Mouse (Mus musculus): ENCODE measurements at regions not wholly inside any gene's neighbourhood (a gene's known extent, or its start where the extent isn't known, plus 50 kb on each side); places are given as distances from the start of the nearest gene placed in this dataset.
"Not testable (repeated sequence)": the region's sequence is repeated elsewhere in the genome, so short reads cannot be mapped to it uniquely, and the experiment has no call there.

DNA sequence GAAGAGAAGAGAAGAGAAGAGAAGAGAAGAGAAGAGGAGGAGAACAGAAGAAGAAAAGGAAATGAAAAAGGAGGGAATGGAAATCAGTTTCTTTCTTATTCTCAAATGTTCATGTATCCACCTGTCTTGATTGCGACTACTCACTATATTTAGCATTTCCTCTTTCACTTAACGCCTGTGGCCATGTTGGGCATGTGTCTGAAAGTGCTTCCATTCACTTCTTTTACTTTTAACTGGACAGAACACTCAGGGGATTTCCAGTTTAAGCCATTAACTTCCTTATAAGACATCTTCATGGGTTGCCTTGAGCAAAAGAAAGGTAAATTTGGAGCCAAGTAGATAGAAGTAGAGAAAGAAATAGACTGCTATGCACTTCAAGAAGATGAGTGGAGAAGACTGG, 226.3 kb upstream of the Klf6 start:
- no peaks in the 10 kb centered on the region for H3K36me3 ChIP-seq
- 76% methylated on average over 2 of the region's 2 CpGs for WGBS

DNA sequence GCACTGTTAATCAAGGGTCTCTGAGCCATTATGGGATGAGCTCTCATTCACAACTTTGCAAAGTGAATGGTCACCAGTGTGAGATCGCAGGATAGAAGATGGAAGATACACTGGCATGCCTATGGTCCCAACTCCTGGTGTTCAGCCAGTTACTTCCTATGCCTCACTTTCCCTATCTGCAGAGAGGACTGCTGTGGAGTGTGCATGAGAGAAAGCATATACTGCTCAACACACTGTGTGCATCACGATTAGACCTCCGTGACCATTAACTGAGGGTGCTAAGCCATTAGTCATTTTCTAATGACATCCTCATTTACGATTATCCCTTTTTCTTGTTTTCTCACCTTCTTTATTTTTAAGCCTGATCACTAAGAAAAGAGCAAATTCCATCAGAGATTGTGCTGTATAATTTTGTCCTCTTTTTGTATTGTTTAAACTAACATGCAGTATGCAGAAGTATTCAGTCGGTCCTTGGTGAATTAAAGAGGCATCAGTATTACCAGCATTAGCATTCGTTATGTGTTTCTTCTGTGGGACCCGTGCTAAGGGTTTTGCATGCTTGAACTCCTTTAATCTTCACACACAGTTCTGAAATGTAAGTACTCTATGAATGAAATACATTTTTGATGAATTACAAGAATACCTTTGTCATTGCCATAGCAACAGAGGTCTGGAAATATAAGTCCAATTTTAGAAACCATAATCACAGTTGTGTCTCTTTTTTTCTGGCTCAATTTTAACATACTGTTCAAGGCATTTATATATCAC, 219.4 kb upstream of the Klf6 start:
- Histone ChIP-seq H3K9me3 (no peaks in the 10 kb centered on the region), H3K27ac (no peak overlapping the region), H3K36me3 (no peaks in the 10 kb centered on the region), H3K4me3 (no peak overlapping the region), H3K4me1 (no peaks in the 10 kb centered on the region), H3K27me3 (ENCODE audit: insufficient read depth, poor library complexity, severe bottlenecking) (no peaks in the 10 kb centered on the region)
- 84% methylated on average over 7 of the region's 7 CpGs for WGBS
- no peak for DNase-seq (ENCODE audit: low spot score)

More for the DNA sequence above, 226.3 kb upstream of the Klf6 start:
- no peak for DNase-seq (ENCODE audit: low spot score)
- Histone ChIP-seq H3K27me3 (ENCODE audit: insufficient read depth, poor library complexity, severe bottlenecking) (no peaks in the 10 kb centered on the region), H3K27ac (no peak overlapping the region), H3K9me3 (no peaks in the 10 kb centered on the region), H3K4me3 (no peak overlapping the region), H3K4me1 (no peaks in the 10 kb centered on the region)

DNA sequence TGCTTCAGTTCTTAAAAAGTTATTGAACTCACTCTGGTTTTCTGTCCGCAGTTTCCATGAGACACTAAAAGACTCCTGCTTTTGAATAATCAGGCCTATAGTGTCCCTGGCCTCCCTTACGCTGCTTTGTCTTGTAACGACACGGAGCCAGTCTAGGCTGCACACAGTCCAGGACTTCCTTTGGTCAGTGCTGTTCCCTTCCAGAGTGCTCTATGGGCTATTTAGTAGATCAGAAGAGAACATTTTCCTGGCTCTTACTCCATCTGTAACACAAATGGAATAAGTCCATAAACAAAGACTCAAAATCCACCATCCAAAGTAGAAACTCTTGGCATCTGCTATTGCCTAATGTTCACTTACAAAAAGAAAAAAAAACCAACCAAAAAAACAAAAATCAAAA, 213.0 kb upstream of the Klf6 start:
- no peak overlapping the region for H3K27ac ChIP-seq
- 89% methylated on average over 4 of the region's 4 CpGs for WGBS
- DNase-seq (ENCODE audit: low spot score) = no peak

DNA sequence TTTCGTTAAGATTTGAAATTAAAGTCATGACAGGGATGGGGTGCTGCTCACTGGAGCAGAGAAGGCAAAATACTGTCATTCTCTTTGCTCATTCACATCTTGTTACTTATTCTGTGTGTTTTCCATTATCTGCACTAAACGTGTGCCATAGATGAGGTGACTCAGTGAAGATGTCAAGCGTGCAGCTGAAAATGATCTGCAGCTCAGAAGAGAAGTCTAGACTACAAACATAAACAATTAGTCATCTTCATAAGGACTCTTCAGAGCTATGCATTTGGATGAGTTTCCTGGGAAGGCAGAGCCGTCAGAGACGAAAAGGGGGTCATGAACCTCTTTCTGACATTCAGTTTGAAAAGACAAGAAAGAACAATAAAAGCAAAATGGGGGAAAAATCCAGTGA, 203.7 kb upstream of the Klf6 start:
- Histone ChIP-seq H3K4me1 (no peaks in the 10 kb centered on the region), H3K36me3 (no peaks in the 10 kb centered on the region), H3K4me3 (no peak overlapping the region), H3K27ac (no peak overlapping the region), H3K27me3 (ENCODE audit: insufficient read depth, poor library complexity, severe bottlenecking) (no peaks in the 10 kb centered on the region), H3K9me3 (no peaks in the 10 kb centered on the region)
- WGBS = 72% methylated on average over 5 of the region's 5 CpGs
- no peak for DNase-seq (ENCODE audit: low spot score)

More for the DNA sequence above, 213.0 kb upstream of the Klf6 start:
- Histone ChIP-seq H3K36me3 (no peaks in the 10 kb centered on the region), H3K4me3 (no peak overlapping the region), H3K27me3 (ENCODE audit: insufficient read depth, poor library complexity, severe bottlenecking) (no peaks in the 10 kb centered on the region), H3K4me1 (no peaks in the 10 kb centered on the region), H3K9me3 (no peaks in the 10 kb centered on the region)

DNA sequence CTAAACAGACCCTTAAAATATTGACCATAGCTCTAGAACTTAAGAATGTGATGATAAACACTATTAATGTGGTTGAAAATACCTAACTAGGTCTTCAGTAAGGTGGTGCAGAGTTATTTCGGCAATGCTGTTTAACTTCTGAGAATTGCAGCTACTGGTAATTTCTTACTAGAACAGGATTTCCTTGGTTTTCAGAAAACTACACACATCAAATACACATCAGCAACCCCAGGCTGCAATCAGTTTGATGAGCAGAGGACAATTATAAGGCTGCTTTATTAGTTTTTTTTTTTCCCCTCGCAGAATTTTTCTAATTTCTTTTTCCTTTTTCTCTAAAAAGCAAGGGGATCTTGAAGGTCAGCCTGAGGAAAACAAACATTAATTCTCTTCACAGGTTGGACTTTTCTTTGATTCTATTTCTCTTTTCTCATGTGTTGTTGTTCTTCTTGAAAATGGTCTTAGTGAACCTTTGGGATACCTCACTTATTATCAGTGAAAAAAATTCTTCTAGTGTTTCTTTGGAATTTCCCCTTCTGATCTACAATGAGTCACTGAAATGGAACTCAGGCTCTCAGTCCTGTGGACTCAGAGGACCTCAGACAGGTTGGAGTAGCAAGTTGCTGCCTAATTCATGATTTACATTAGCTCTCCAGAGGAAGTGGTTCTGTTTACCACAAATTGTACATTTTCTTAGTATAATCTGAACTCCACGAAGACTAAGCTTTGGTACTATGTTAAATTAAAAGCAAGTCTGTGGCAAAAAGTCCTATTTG, 194.9 kb upstream of the Klf6 start:
- WGBS = 71% methylated on average over 3 of the region's 3 CpGs
- Histone ChIP-seq H3K4me3 (no peak overlapping the region), H3K36me3 (no peaks in the 10 kb centered on the region), H3K4me1 (no peaks in the 10 kb centered on the region), H3K27ac (no peak overlapping the region), H3K27me3 (ENCODE audit: insufficient read depth, poor library complexity, severe bottlenecking) (no peaks in the 10 kb centered on the region), H3K9me3 (no peaks in the 10 kb centered on the region)
- DNase-seq (ENCODE audit: low spot score) = no peak

DNA sequence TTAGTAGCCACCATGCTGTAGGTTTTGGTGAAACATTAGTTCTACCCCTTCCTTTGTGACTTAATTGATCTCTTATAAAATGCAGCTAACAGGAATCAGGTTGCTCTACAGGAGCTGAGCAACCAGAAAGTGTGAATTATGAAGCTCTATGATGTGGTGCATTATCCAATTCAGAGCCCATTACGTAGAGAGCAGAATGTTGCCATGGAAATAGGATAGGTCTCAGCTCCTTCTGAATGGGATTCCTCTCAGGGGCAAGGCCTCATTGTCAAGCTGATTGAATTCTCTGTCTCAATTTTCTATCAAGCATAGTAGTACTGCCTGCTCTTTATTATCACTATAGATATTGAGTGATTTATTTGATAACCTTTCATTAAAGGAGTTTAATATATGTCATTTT, 185.6 kb upstream of the Klf6 start:
- H3K9me3 ChIP-seq = no peaks in the 10 kb centered on the region
- no peak for DNase-seq (ENCODE audit: low spot score)
- no peaks in the 10 kb centered on the region for H3K36me3 ChIP-seq
- H3K27me3 ChIP-seq (ENCODE audit: insufficient read depth, poor library complexity, severe bottlenecking) = no peaks in the 10 kb centered on the region
- 85% methylated on average over 1 of the region's 1 CpGs for WGBS
- no peaks in the 10 kb centered on the region for H3K4me1 ChIP-seq
- no peak overlapping the region for H3K4me3 ChIP-seq
- no peak overlapping the region for H3K27ac ChIP-seq

DNA sequence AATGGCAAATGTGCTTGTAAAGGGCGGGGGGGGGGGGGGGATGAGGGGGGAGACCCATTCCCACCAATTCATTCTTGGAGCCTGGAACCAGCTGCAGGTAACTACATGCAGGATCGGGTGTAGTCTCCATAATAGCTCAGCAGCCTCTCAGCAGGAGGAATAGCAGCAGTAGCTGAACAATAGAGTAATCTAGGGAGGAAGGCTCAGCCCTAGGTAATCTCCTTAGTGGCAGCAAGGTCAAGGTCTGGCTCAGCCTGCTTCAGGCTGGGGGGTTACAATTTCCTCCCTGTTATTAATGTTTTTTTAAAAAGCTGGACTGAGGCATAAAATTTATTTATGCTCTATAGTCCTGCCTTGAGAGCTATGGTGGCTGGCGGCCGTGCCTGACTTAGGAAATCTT, 171.2 kb upstream of the Klf6 start:
- no peaks in the 10 kb centered on the region for H3K27me3 ChIP-seq (ENCODE audit: insufficient read depth, poor library complexity, severe bottlenecking)
- no peak for DNase-seq (ENCODE audit: low spot score)
- no peaks in the 10 kb centered on the region for H3K36me3 ChIP-seq
- 0 out of 2 replicates have a peak, but pooled peaks cover 4% of the 10 kb centered on the region for H3K9me3 ChIP-seq
- no peak overlapping the region for H3K4me3 ChIP-seq
- 76% methylated on average over 3 of the region's 4 CpGs for WGBS
- no peak overlapping the region for H3K27ac ChIP-seq
- no peaks in the 10 kb centered on the region for H3K4me1 ChIP-seq

DNA sequence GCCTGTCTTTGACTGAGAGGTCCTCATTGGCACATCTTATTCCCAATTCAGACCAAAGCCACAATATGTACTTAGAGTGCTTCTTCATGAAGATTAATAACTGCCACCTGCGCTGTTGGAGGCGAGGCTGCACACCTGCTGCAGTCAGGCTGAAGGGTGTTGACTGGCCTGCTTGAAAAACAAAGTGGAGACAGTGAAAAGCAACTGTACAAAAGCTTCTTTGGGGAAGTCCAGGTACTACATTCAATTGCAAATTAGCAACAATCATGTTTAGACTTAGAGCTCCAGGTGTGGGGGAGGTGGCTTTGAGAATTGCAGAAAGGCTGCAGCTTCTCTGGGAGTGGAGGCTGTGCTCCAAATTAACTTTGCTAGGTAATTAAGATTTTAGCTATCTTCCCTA, 170.6 kb upstream of the Klf6 start:
- not testable (repeated sequence) for H3K27me3 ChIP-seq (ENCODE audit: insufficient read depth, poor library complexity, severe bottlenecking); H3K9me3 ChIP-seq; H3K4me1 ChIP-seq; H3K4me3 ChIP-seq; H3K27ac ChIP-seq; H3K36me3 ChIP-seq; DNase-seq (ENCODE audit: low spot score)
- WGBS = 90% methylated on average over 2 of the region's 2 CpGs

DNA sequence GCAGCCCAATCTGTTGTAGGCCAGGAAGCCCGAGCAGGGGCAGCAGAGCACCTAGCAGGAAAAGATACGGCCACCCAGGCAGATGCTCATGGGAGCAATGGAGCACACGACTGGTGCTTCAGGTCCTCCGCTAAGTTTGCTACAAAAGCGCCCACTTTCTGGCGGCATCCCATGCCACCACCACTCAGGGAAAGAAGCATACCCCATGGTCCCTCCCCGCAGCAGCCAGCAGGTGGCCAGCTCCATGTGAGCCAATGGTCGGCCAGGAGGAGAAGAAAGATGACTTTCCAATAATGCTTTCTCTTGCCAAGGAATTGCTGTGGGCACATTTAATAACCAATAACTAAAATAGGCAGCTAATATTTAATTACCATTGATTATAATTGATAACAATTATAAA, 166.7 kb upstream of the Klf6 start:
- Histone ChIP-seq H3K27ac (no peak overlapping the region), H3K27me3 (ENCODE audit: insufficient read depth, poor library complexity, severe bottlenecking) (no peaks in the 10 kb centered on the region), H3K4me3 (no peak overlapping the region), H3K36me3 (no peaks in the 10 kb centered on the region), H3K9me3 (0 out of 2 replicates have a peak, but pooled peaks cover 4% of the 10 kb centered on the region), H3K4me1 (no peaks in the 10 kb centered on the region)
- 88% methylated on average over 8 of the region's 8 CpGs for WGBS
- no peak for DNase-seq (ENCODE audit: low spot score)

DNA sequence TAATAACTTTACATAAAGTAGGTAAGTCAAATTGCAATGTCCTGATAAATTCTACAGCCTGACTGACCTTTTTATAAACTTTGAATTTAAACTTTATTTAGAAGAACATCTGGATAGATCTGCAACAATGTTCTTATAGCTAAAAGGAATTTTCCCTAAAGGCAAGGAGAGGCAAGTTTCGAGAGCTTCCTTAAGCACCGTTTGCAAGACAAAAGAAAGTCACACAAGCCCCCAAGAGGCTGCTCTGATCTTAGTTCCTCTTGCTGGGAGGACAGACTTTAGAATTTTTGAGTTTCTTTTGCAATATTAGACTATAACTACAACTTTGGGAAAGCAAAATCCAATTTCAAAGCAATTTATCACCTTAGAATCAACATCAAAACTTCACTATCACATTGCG, 165.7 kb upstream of the Klf6 start:
- H3K9me3 ChIP-seq; H3K4me1 ChIP-seq; DNase-seq (ENCODE audit: low spot score); H3K27ac ChIP-seq; H3K27me3 ChIP-seq (ENCODE audit: insufficient read depth, poor library complexity, severe bottlenecking); H3K4me3 ChIP-seq; H3K36me3 ChIP-seq: not testable (repeated sequence)
- 80% methylated on average over 3 of the region's 3 CpGs for WGBS

DNA sequence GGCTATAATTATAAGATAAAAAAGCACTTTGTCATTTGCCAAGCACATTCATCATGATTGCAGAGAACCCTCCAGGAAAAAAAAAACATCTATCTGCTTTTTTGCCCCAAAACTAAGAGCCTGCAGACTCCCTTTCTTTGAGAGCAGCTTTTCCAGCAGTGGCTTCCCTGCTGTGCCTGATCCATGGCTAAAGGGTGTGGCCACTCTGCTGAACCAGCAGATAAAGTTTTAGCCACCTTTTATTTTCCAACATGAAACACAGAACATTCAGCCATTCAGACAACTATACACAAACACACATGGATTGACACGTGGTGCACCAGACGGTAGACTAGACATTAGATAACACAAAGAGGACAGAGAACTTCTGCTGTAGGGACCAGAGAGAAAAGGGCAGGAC, 164.9 kb upstream of the Klf6 start:
- no peak overlapping the region for H3K27ac ChIP-seq
- 0 out of 2 replicates have a peak, but pooled peaks cover 4% of the 10 kb centered on the region for H3K9me3 ChIP-seq
- no peaks in the 10 kb centered on the region for H3K27me3 ChIP-seq (ENCODE audit: insufficient read depth, poor library complexity, severe bottlenecking)
- DNase-seq (ENCODE audit: low spot score) = no peak
- no peaks in the 10 kb centered on the region for H3K4me1 ChIP-seq
- H3K36me3 ChIP-seq = no peaks in the 10 kb centered on the region
- no peak overlapping the region for H3K4me3 ChIP-seq
- WGBS = 25% methylated on average over 2 of the region's 2 CpGs

DNA sequence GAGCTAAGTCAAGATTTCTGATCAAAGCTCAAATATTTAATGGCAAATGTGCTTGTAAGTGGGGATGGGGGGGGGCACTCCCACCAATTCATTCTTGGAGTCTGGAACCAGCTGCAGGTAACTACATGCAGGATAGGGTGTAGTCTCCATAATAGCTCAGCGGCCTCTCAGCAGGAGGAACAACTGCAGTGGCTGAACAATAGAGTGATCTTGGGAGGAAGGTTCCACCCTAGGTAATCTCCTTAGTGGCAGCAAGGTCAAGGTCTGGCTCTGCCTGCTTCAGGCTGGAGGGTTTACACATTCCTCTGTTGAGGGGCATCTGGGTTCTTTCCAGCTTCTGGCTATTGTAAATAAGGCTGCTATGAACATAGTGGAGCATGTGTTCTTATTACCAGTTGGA, 164.0 kb upstream of the Klf6 start:
- not testable (repeated sequence) for H3K36me3 ChIP-seq; H3K27ac ChIP-seq; H3K9me3 ChIP-seq; DNase-seq (ENCODE audit: low spot score); H3K4me3 ChIP-seq; H3K4me1 ChIP-seq; H3K27me3 ChIP-seq (ENCODE audit: insufficient read depth, poor library complexity, severe bottlenecking)
- WGBS = 47% methylated on average over 1 of the region's 1 CpGs

DNA sequence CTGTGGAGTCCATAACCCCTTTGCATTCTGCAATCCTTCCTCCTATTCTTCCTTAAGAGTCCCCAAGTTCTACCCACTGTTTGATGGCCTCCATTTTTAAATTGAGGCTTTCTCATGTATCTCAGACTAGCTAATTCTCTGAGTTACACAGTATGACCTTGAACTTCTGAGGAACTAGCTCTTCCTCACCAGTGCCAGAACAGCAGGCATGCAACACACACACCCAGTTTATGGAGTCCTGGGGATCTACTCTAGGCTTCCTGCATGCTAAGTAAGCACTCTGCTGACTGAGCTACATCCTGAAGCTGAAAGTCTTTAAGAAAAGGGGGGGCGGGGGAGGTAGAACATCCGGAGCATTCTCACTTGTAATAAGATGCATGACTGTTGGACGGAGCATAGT, 159.2 kb upstream of the Klf6 start:
- Histone ChIP-seq H3K9me3 (no peaks in the 10 kb centered on the region), H3K36me3 (no peaks in the 10 kb centered on the region), H3K4me1 (no peaks in the 10 kb centered on the region), H3K4me3 (no peak overlapping the region), H3K27ac (no peak overlapping the region), H3K27me3 (ENCODE audit: insufficient read depth, poor library complexity, severe bottlenecking) (no peaks in the 10 kb centered on the region)
- no peak for DNase-seq (ENCODE audit: low spot score)
- WGBS = 78% methylated on average over 3 of the region's 3 CpGs

All from heart, embryonic 10.5 days (tissue).